Mouse (Mus musculus) intestine, postnatal 0 days (tissue): Measurements from ENCODE around the gene Pld2. TPM values are rescaled to one million over a fixed set of nuclear protein-coding genes. Genes with fewer than 3 reads are reported as not detected.
A peak's percentile ranks its signal among the peaks of the same experiment; 100 is the strongest.

ENCODE experiments used
- ATAC-seq: fragments of 200-750 bp; cut with Nextera tagmentation; 2 replicates; pipeline ENCODE4 v1.8.0; 2017; ENCODE audit warnings: mild to moderate bottlenecking, moderate TSS enrichment, moderate library complexity
- H3K27ac ChIP-seq: fragments of 300-500 bp; sonication (generic); 2 replicates; pipeline ENCODE4 v1.5.1; 2014; ENCODE audit warnings: mild to moderate bottlenecking, low read depth, low read length, moderate library complexity
- H3K27me3 ChIP-seq: fragments of 300-500 bp; sonication (generic); replicated peaks from 2 replicates; pipeline ENCODE4 v1.6.1; 2014; ENCODE audit warnings: low read length, mixed read lengths; ENCODE audit not compliant: control insufficient read depth, insufficient read depth
- H3K36me3 ChIP-seq: fragments of 300-500 bp; sonication (generic); 2 replicates; pipeline ENCODE4 v1.6.1; 2014; ENCODE audit warnings: mild to moderate bottlenecking, moderate library complexity; ENCODE audit not compliant: control insufficient read depth, insufficient read depth
- H3K4me1 ChIP-seq: fragments of 300-500 bp; sonication (generic); replicated peaks from 2 replicates; pipeline ENCODE4 v1.6.1; 2014; ENCODE audit warnings: antibody characterized with exemption, low read length, mixed read lengths; ENCODE audit not compliant: control insufficient read depth, insufficient read depth
- H3K4me2 ChIP-seq: fragments of 300-500 bp; sonication (generic); replicated peaks from 2 replicates; pipeline ENCODE4 v1.6.1; 2014; ENCODE audit warnings: low read depth, mild to moderate bottlenecking, moderate library complexity
- H3K4me3 ChIP-seq: fragments of 300-500 bp; sonication (generic); 2 replicates; pipeline ENCODE4 v1.5.1; 2014; ENCODE audit warnings: low read depth, low read length
- H3K9ac ChIP-seq: fragments of 300-500 bp; sonication (generic); 2 replicates; pipeline ENCODE4 v1.6.1; 2014; ENCODE audit warnings: mild to moderate bottlenecking, low read depth, low read length
- H3K9me3 ChIP-seq: fragments of 300-500 bp; sonication (generic); 2 replicates; pipeline ENCODE4 v1.6.1; 2016; ENCODE audit warnings: mixed run types; ENCODE audit not compliant: control insufficient read depth
- CTCF ChIP-seq: sonication (generic); IDR thresholded peaks from 2 replicates; pipeline ENCODE4 v1.5.1; 2016; ENCODE audit warnings: low read depth, mild to moderate bottlenecking, control low read depth, antibody characterized with exemption, moderate library complexity
- WGBS: fragments of 180-500 bp; shearing (Covaris S2); extraction: QIAGEN DNeasy Blood & Tissue Kit; methylation state at CpG from one replicate; pipeline ENCODE4 v1.1.7; 2014; 5-methylcytosine and 5-hydroxymethylcytosine counted together
- polyA plus RNA-seq: library from polyadenylated mRNA; unstranded; fragments of >200 nt; fragmentation: Nextera tagmentation; extraction: Ambion mirVana; gene quantifications from 2 replicates; pipeline ENCODE4 v1.2.1, GENCODE M21; 2015

The Pld2 gene
- 5.9 and 6.3 TPM in 2 replicates for polyA plus RNA-seq

DNA sequence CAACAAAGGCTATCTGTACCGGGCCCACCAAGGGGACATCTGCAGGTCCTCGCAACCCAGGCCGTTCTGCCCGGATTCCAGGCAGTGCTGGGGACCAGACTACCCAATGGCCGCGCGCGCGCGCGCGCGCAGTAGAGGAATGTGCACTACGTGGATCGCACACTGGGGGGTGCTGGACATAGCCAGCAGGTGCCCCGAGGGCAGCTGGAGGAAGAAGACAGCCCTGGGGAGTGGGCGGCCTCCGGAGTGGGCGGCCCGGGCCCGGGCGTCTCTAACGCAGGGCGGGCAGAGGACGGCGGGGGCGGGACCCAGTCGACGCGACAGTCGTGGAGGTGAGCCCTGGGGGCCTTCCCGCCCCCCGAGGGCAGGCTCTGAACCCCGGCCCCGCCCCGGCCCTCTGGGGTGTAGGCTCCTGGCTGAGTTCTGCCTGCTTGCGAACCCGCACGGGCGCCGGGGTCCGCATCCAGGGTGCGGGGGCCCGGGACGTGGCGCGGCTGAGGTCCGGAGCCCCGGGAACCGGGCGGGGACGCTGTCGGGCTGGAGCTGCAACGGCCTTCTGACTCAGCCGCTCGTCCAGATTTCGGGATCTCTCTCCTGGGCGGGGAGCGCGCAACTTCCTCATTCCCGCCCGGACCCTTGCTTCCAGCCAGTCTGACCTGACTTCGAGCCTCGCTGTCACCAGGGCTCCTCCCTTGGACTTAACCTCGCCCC, at the start of gene Pld2:
Pld2 (plus strand) TSS at position 188 of the 711 bp plus-strand sequence.
- Histone ChIP-seq H3K4me3 (peak within 1 kb of the TSS; percentile 73), H3K4me1 (no peaks in the 10 kb centered on the region), H3K36me3 (no peaks in the 10 kb centered on the region; the same call in 1 of the 2 replicates), H3K27me3 (no peaks in the 10 kb centered on the region), H3K27ac (peak within 1 kb of the TSS; percentile 70), H3K4me2 (peak within 1 kb of the TSS; percentile 88), H3K9ac (peak within 1 kb of the TSS; percentile 71), H3K9me3 (no peaks in the 10 kb centered on the region)
- ATAC-seq = peak; percentile 94
- TF ChIP-seq CTCF = peak; percentile 80
- under 1% methylated on average over 55 of the region's 65 CpGs for WGBS

DNA sequence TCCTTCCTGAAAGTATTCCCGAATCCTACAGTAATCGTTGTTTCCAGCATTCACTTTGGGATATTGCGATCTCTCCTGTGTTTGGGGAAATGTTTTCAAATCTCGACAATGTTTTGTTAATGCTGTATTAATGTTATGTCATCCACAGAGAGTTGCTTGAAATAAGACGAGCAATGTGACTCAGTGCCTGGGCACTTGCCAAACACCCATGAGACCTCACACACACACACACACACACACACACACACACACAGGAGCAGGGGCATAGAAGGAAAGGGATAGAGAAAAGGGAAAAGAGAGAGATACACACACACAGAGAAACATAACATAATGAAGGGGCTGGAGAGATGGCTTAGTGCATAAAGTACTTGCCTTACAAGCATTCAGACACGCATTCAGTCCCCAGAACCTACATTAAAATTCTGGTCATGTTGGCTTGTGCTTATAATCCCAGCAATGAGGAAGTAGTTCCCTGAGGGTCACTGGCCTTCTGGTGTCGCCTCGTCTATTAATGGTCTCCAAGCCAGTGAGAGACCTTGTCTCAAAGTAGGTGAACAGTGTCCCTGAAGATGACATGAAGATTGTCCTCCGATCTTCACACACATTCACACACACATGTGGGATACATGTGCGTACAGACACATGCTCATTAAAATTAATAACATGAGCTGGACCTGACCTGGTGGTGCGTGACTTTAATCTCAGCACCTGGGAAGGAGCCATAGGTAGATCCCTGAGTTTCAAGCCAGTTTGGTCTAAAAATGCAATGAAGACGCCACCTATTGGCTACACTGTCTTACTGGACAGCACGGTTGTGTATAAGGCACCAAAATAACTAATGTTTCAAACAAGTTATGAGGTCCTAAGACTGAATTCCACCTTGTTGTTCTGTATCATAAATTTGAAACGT, 40.0 kb upstream of the Pld2 start:
- Histone ChIP-seq H3K9me3 (no peaks in the 10 kb centered on the region), H3K4me3 (no peak overlapping the region), H3K27ac (peak overlapping the region; percentile 60), H3K9ac (no peak overlapping the region), H3K4me1 (no peaks in the 10 kb centered on the region), H3K36me3 (no peaks in the 10 kb centered on the region), H3K4me2 (no peak overlapping the region), H3K27me3 (no peaks in the 10 kb centered on the region)
- TF ChIP-seq CTCF = peak; percentile 71
- ATAC-seq = peak; percentile 2; the same call in 1 of the 2 replicates
- WGBS = 51% methylated on average over 14 of the region's 14 CpGs

DNA sequence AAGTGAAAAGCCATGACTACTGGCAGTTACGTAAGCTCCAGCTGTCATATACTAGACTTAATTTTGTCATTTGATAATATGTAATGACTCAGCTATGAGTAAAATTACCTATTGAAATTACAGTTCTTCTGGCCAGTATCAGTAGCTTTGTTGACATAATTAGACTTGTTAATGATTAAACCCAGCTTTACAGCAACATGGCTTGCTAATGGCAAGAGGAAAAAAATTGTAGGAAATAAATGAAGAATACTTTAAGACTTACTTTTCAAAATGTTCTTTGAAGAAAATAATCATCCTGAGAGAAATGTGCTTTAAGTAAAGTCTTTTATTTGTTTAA, 39.4 kb upstream of the Pld2 start:
- Histone ChIP-seq H3K4me1 (no peaks in the 10 kb centered on the region), H3K4me2 (no peak overlapping the region), H3K27ac (no peak overlapping the region), H3K9me3 (no peaks in the 10 kb centered on the region), H3K36me3 (no peaks in the 10 kb centered on the region), H3K4me3 (no peak overlapping the region), H3K27me3 (no peaks in the 10 kb centered on the region), H3K9ac (no peak overlapping the region)
- peak; percentile 53 for ATAC-seq
- WGBS = 35% methylated on average over 1 of the region's 1 CpGs
- no peak for TF ChIP-seq CTCF

GRCm38 (mm10) chr11:70502018-70502417, 37.8 kb upstream of the Pld2 start:
- Histone ChIP-seq H3K27ac (no peak overlapping the region; the same call in 1 of the 2 replicates), H3K9me3 (no peaks in the 10 kb centered on the region), H3K9ac (no peak overlapping the region), H3K4me1 (0 out of 2 replicates have a peak, but pooled peaks cover 2% of the 10 kb centered on the region), H3K36me3 (no peaks in the 10 kb centered on the region), H3K4me2 (no peak overlapping the region), H3K4me3 (no peak overlapping the region), H3K27me3 (no peaks in the 10 kb centered on the region)
- 28% methylated on average over 3 of the region's 3 CpGs for WGBS
- ATAC-seq = no peak
- TF ChIP-seq CTCF = no peak

GRCm38 (mm10) chr11:70504970-70505369, 34.9 kb upstream of the Pld2 start, which contains the start of gene Tm4sf5:
Gene Tm4sf5 (plus strand): TSS chr11:70505244.
- Histone ChIP-seq H3K4me3 (peak within 1 kb of the TSS; percentile 47), H3K27me3 (no peaks in the 10 kb centered on the region), H3K4me1 (0 out of 2 replicates have a peak, but pooled peaks cover 2% of the 10 kb centered on the region), H3K9me3 (no peaks in the 10 kb centered on the region), H3K9ac (peak within 1 kb of the TSS; percentile 55), H3K4me2 (peak within 1 kb of the TSS; percentile 65), H3K27ac (peak within 1 kb of the TSS; percentile 88), H3K36me3 (no peaks in the 10 kb centered on the region)
- ATAC-seq = peak; percentile 90
- 33% methylated on average over 9 of the region's 9 CpGs for WGBS
- TF ChIP-seq CTCF = no peak

GRCm38 (mm10) chr11:70506385-70506784, 33.5 kb upstream of the Pld2 start:
- no peaks in the 10 kb centered on the region for H3K27me3 ChIP-seq
- peak overlapping the region; percentile 47; the same call in 1 of the 2 replicates for H3K4me3 ChIP-seq
- H3K9me3 ChIP-seq = no peaks in the 10 kb centered on the region
- H3K9ac ChIP-seq = no peak overlapping the region
- 11% methylated on average over 4 of the region's 4 CpGs for WGBS
- 0 out of 2 replicates have a peak, but pooled peaks have one; percentile 18 for ATAC-seq
- 0 out of 2 replicates have a peak, but pooled peaks cover 2% of the 10 kb centered on the region for H3K4me1 ChIP-seq
- TF ChIP-seq CTCF = peak; percentile 89
- peaks cover 3% of the 10 kb centered on the region; the same call in 1 of the 2 replicates for H3K36me3 ChIP-seq
- H3K27ac ChIP-seq = no peak overlapping the region
- H3K4me2 ChIP-seq = peak overlapping the region; percentile 65
